Mouse (Mus musculus) layer of hippocampus, postnatal 36 days (tissue): ENCODE results near the gene Prm1. TPM values are rescaled to one million over a fixed set of nuclear protein-coding genes. Genes with fewer than 3 reads are reported as not detected.

Source experiments
- DNase-seq, 2 experiments: peaks; one replicate each; pipeline ENCODE4 v3.0.0; 2022
- total RNA-seq, 2 experiments: library from RNA; stranded (reverse); gene quantifications; 2 replicates each; pipeline ENCODE4 v1.2.3; 2021

The Prm1 gene
- total RNA-seq, 2 experiments from 2014 or later: not detected

GRCm38 (mm10) chr16:10782377-10783151 lies 23.1 kb downstream of the Prm1 start:
- no peak for DNase-seq

DNA sequence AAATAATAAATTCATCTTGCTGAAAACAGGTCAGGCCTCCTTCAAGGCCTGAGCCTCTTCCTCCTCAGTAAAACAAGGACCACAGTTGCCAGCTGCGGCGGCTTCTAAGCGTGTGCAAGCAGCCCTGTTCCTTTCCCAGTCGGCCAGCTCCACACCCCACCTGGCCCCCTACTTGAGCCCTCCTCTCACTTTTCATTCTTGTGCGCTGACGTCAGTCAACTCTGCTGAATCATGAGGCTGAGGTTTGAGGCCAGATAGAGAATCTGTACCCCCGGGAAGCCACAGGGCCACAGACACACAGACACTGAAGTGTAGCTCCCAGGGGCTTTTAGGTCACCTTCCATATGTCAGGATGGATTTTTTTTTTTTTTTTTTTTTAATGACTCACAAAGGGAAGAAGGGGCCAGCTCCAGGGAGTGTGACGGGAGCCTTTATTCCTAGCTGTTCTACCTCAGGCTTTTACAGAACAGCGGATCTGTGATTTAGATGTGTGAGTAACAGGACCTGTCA lies 23.7 kb downstream of the Prm1 start:
- DNase-seq: no peak

GRCm38 (mm10) chr16:10780631-10781120 lies 25.0 kb downstream of the Prm1 start:
- DNase-seq: no peak

- no peak for DNase-seq
Observed at GRCm38 (mm10) chr16:10777579-10778160, 28.0 kb downstream of the Prm1 start.

DNA sequence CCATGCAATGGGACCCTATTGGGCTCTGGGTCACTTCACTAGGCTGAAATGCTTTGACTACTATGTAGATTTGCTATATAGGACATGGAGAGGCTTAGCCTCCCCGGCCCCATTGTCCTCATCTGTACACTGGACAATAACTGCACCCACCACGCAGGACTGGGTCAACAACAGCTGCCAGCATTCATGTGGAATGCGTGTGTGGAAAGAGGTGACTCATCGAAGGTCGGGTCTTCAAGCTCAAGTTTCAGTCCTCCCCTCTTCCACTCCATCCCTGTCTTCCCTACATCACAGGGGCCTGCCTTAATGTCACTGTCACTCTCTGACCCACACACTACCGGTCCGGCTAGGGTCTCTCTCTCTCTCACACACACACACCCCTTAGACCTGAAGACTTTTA lies 29.3 kb downstream of the Prm1 start:
- no peak for DNase-seq

GRCm38 (mm10) chr16:10774726-10775125 lies 30.9 kb downstream of the Prm1 start:
- DNase-seq: no peak

GRCm38 (mm10) chr16:10773543-10773942 lies 32.1 kb downstream of the Prm1 start:
- DNase-seq: no peak

DNA sequence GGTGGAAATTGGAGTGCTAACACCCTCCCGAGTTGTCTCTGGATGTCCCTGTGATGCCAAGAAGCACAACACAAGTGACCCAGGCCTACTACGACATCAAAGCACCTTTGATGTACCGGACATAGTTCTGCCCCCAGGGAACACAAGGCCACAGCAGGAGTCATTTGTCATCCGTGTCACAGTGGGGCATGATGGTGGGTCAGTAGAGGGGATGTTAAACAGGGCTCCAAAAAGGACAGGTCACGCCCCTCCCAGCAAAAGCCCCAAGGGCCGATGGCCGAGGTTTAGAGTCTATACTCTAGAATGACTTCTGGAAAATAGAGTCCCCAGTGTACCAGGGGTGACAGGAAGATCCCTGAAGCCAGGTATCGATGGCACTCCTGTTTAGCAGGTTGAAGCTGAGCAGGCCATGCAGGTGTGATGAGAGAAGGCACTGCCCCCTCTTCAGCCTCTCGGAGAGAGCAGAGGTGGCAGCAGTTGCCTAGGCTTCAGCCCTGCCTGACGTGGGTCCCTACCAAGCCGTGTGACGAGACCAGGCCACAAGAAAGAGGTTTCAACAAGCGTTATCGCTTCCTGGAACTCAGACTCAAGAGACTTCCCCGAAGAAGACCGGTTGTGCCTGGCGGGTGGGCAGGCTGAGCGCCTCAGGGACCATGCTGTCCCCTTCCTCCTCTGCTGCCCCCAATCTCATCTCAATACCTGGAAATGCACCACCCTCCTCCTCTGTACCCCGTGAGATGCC lies 33.7 kb downstream of the Prm1 start:
- no peak for DNase-seq

- DNase-seq: no peak
Observed at GRCm38 (mm10) chr16:10770531-10771325, 34.9 kb downstream of the Prm1 start.

GRCm38 (mm10) chr16:10769661-10770060 lies 36.0 kb downstream of the Prm1 start:
- DNase-seq: no peak

GRCm38 (mm10) chr16:10768821-10769220 lies 36.8 kb downstream of the Prm1 start:
- DNase-seq: no peak

GRCm38 (mm10) chr16:10767158-10767557 lies 38.5 kb downstream of the Prm1 start:
- peak in 1 of 2 experiments; percentile 30 for DNase-seq

- DNase-seq: no peak
Observed at GRCm38 (mm10) chr16:10764323-10764722, 41.3 kb downstream of the Prm1 start.

DNA sequence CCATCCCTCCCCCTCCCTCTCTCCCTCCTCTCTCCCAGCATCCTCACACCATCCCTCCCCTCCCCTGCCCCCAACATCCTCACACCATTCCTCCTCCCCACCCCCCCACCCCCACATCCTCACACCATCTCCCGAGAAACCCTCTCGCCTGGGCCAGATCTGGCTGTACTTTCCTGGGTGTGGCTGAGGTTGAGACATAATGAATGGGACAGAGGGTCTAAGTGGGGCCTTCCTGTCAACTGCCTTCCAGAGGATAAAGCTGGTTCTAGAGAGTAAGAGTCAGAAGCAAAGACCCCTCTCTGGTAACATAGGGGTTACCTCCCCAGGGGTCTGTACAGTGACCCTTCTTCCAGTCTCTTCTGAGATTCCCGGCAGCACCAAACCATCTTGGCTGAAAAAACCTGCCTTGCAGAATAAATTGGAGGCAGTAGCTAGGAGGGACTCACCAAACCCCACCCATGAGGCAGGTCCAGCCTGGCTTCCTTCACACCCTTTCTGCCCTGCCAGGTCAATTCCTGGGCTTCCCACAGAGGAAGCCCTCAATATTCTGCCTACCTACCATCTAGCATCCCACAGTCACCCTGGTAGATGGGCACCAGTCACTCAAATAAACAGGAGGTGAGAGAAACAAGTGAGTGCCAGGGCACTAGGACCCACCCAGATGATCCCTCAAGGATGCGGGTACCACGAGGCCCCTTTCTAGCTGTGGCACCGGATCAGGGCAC lies 41.9 kb downstream of the Prm1 start:
- no peak for DNase-seq

DNA sequence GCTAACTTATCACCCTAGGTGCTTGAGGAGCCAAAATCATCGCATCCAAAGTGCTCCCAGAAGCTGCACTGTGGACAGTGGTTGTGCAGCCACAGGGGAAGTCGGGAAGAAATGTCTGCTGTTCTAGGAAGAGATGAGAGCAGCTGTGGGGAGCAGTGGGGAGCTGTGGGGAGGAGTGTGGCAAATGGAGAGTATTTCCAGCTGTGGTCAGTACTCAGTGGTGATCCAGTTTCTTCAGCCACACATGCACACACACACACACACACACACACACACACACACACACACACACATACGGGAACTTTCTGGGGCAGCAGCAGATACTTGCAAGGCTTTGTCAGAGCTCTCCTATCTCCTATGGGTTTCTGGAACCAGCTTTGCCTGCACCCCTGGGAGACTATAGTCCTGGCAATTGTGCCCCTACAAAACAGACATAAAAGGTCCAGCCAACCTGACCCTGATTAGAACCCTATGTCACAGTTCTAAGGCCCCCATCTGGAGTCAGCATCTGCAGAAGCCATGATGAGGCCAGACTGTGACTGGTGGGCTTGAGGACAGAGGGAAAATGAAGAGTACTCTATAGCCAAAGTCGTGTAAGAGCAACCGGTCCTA lies 43.0 kb downstream of the Prm1 start:
- DNase-seq: no peak

GRCm38 (mm10) chr16:10761182-10761581 lies 44.5 kb downstream of the Prm1 start:
- no peak for DNase-seq

DNA sequence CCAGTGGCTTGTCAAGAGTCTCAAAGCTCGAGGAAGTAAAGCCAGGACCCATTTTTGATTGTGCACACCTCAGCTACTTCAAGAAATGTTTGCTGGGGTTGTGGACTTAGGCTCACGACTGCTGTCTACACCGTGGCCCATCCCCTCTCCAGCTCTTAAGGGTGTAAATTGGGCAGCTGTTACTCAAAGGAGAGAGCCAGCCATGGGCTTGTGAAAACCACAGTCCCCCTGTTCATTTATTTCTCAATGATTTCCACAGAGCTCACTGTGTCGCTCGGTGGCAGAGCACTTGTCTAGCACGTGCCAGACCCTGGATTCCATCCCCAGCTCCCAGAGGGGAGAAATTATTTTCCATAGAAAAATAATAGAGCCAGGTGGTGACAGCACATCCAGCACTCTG lies 49.5 kb downstream of the Prm1 start:
- DNase-seq: no peak

GRCm38 (mm10) chr16:10754521-10755296 lies 50.9 kb downstream of the Prm1 start:
- no peak for DNase-seq

DNA sequence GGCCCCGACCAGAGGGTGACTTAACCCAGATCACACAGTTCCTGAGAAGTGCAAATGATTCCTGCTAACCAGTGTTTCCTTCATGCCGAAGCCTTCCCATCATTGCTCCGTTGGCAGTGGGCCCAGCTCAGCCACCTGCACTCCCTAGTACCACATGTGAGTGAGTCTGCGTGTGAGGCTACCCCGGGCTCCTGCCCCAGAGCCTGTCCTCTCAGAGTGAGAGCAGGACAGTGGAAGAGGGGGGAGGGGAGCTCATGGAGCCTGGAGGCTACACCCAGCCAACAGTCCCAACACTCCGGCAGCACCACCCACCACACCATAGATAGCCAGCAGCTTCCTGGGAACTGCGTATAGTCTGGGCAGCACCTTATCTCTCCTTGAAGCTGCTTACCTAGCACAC lies 55.8 kb downstream of the Prm1 start:
- DNase-seq: peak; percentile 26 to 27

GRCm38 (mm10) chr16:10749226-10749625 lies 56.4 kb downstream of the Prm1 start:
- no peak for DNase-seq
